8 mouse cellular contexts compared by ENCODE assay signal in genomic region chr17:17827658-17828190, GRCm38 (mm10). TPM values are rescaled to one million over a fixed set of nuclear protein-coding genes. Genes with fewer than 3 reads are reported as not detected.
DNase-seq lines count a peak whose midpoint lies in the region; ATAC-seq and TF ChIP-seq lines count a peak whose summit lies in the region.
"Had no signal": no experiment of that assay in that cellular context is flagged by ENCODE, and none has a peak within 500 bp of the region (broad histone marks: within the 10 kb centered on the region; RNA-seq: fewer than 3 reads in every experiment).

No protein-coding gene starts in this region.

- peaks cover 27% of the 10 kb centered on the region for H3K4me1 ChIP-seq in intestine, embryonic 14.5 days (replicated peaks; ENCODE audit: control insufficient read depth, insufficient read depth, low read length)
- H3K4me1 ChIP-seq in limb, embryonic 12.5 days (replicated peaks) = peaks cover 30% of the 10 kb centered on the region
- peaks cover 32% of the 10 kb centered on the region for H3K4me1 ChIP-seq in midbrain, embryonic 14.5 days (ENCODE audit: control insufficient read depth, insufficient read depth, low read length)
- H3K4me1 ChIP-seq in testis, adult 2 months (ENCODE audit: control insufficient read depth, insufficient read depth, low read length) = peaks cover 13% of the 10 kb centered on the region

- no peak for TF ChIP-seq POLR2A in testis, adult 2 months (IDR thresholded peaks at IDR 0.05; ENCODE audit: control insufficient read depth, low read depth, low read length)

- no peak for TF ChIP-seq CTCF in testis, adult 2 months (IDR thresholded peaks at IDR 0.05; ENCODE audit: control insufficient read depth, insufficient read depth, insufficient replicate concordance, low read depth, low read length)

- no peaks in the 10 kb centered on the region for H3K27me3 ChIP-seq in intestine, embryonic 14.5 days (replicated peaks; ENCODE audit: control insufficient read depth, insufficient read depth, low read length)
- no peaks in the 10 kb centered on the region for H3K27me3 ChIP-seq in limb, embryonic 12.5 days
- no peaks in the 10 kb centered on the region for H3K27me3 ChIP-seq in midbrain, embryonic 14.5 days (ENCODE audit: control insufficient read depth, insufficient read depth, low read length)
- H3K27me3 ChIP-seq in testis, adult 2 months (ENCODE audit: control insufficient read depth, insufficient read depth, low read length) = peaks cover 7% of the 10 kb centered on the region; the same call in 1 of the 2 replicates

- no peaks in the 10 kb centered on the region for H3K9me3 ChIP-seq in intestine, embryonic 14.5 days (ENCODE audit: control insufficient read depth, low read length)
- no peaks in the 10 kb centered on the region for H3K9me3 ChIP-seq in limb, embryonic 12.5 days
- H3K9me3 ChIP-seq in midbrain, embryonic 14.5 days (ENCODE audit: control insufficient read depth, low read length) = no peaks in the 10 kb centered on the region

- peak; percentile 8 for ATAC-seq in intestine, embryonic 14.5 days (replicated peaks; ENCODE audit: low FRiP score, low TSS enrichment, low read depth)
- peak; percentile 39 for ATAC-seq in limb, embryonic 12.5 days (ENCODE audit: insufficient number of reproducible peaks, insufficient read depth, low FRiP score, low TSS enrichment, low read depth)
- peak; percentile 31 for ATAC-seq in midbrain, embryonic 14.5 days (ENCODE audit: low FRiP score, low TSS enrichment)

- peak overlapping the region; percentile 95 for H3K27ac ChIP-seq in intestine, embryonic 14.5 days (ENCODE audit: low read depth)
- peak overlapping the region; percentile 100 for H3K27ac ChIP-seq in limb, embryonic 12.5 days
- H3K27ac ChIP-seq in midbrain, embryonic 14.5 days (replicated peaks; ENCODE audit: low read depth, low read length) = peak overlapping the region; percentile 99
- peak overlapping the region; percentile 82 for H3K27ac ChIP-seq in testis, adult 2 months (ENCODE audit: control insufficient read depth, insufficient read depth, low read depth, low read length)

- peak overlapping the region; percentile 81 for H3K4me2 ChIP-seq in intestine, embryonic 14.5 days (ENCODE audit: low read length)
- peak overlapping the region; percentile 91 for H3K4me2 ChIP-seq in limb, embryonic 12.5 days
- peak overlapping the region; percentile 93 for H3K4me2 ChIP-seq in midbrain, embryonic 14.5 days (ENCODE audit: low read length)

- DNase-seq in adrenal gland, adult 2 months = peak; percentile 76
- DNase-seq in cerebellum, postnatal 25 days = peak; percentile 76 to 85
- peak; percentile 51 for DNase-seq in gastrocnemius, postnatal 25 days
- DNase-seq in intestine, embryonic 14.5 days (ENCODE audit: low spot score) = peak; percentile 81
- peak; percentile 83 for DNase-seq in midbrain, embryonic 14.5 days

- 0% methylated on average over 13 of the region's 13 CpGs for WGBS in intestine, embryonic 14.5 days
- WGBS in limb, embryonic 12.5 days = 0% methylated on average over 13 of the region's 13 CpGs
- 1% methylated on average over 13 of the region's 13 CpGs for WGBS in midbrain, embryonic 14.5 days

- H3K4me3 ChIP-seq in intestine, embryonic 14.5 days (ENCODE audit: low read depth, low read length) = peak overlapping the region; percentile 86
- peak overlapping the region; percentile 80 for H3K4me3 ChIP-seq in limb, embryonic 12.5 days (replicated peaks)
- H3K4me3 ChIP-seq in midbrain, embryonic 14.5 days (replicated peaks; ENCODE audit: low read depth, low read length) = peak overlapping the region; percentile 71
- H3K4me3 ChIP-seq in testis, adult 2 months (ENCODE audit: control insufficient read depth, low read depth, low read length) = peak overlapping the region; percentile 85

- H3K9ac ChIP-seq in intestine, embryonic 14.5 days (ENCODE audit: low read length) = peak overlapping the region; percentile 83
- H3K9ac ChIP-seq in limb, embryonic 12.5 days (replicated peaks) = peak overlapping the region; percentile 91
- H3K9ac ChIP-seq in midbrain, embryonic 14.5 days (replicated peaks; ENCODE audit: low read length) = peak overlapping the region; percentile 95

- H3K36me3 ChIP-seq in intestine, embryonic 14.5 days (ENCODE audit: control insufficient read depth, insufficient read depth, low read length) = peaks cover 22% of the 10 kb centered on the region
- H3K36me3 ChIP-seq in limb, embryonic 12.5 days = peaks cover 27% of the 10 kb centered on the region
- H3K36me3 ChIP-seq in midbrain, embryonic 14.5 days (ENCODE audit: control insufficient read depth, insufficient read depth, low read length) = peaks cover 19% of the 10 kb centered on the region
- no peaks in the 10 kb centered on the region for H3K36me3 ChIP-seq in testis, adult 2 months (ENCODE audit: control insufficient read depth, insufficient read depth, low read length)

RNA-seq across cellular contexts. Expression of gene Spaca6, which starts 0.8 kb away (rescaled TPM):
- 10 to 100 TPM; 47.5 to 52.3 TPM for total RNA-seq in adrenal gland, adult 2 months (2021)
- polyA plus RNA-seq in adrenal gland, adult 2 months (2012; rRNA removed) = 41.1 and 41.3 TPM in 2 replicates
- 10 to 100 TPM in 1 of 2 experiments, 1 to 10 TPM in 1; 7.0 to 15.8 TPM for total RNA-seq in gastrocnemius, postnatal 25 days (2021)
- 27.0 and 30.3 TPM in 2 replicates for polyA plus RNA-seq in intestine, embryonic 14.5 days (2014; fragmentation: Nextera tagmentation; extraction: Ambion mirVana)
- 62.7 and 62.8 TPM in 2 replicates for polyA plus RNA-seq in limb, embryonic 12.5 days (2016; fragmentation: Nextera tagmentation; extraction: Ambion mirVana)
- 18.5 and 20.0 TPM in 2 replicates for polyA plus RNA-seq in midbrain, embryonic 14.5 days (2014; fragmentation: Nextera tagmentation; extraction: Ambion mirVana)
- polyA plus RNA-seq in testis, adult 2 months (2012; rRNA removed) = 148 and 156 TPM in 2 replicates

RNA-seq across cellular contexts. Expression of gene Has1, which starts 27.3 kb away (rescaled TPM):
- under 1 TPM in 1 of 2 experiments, not detected in 1; 0.07 TPM for total RNA-seq in adrenal gland, adult 2 months (2021)
- polyA plus RNA-seq in adrenal gland, adult 2 months (2012; rRNA removed) = 0.22 and 0.36 TPM in 2 replicates
- under 1 TPM; 0.15 to 0.40 TPM for total RNA-seq in gastrocnemius, postnatal 25 days (2021)
- 1.8 TPM in 2 replicates for polyA plus RNA-seq in intestine, embryonic 14.5 days (2014; fragmentation: Nextera tagmentation; extraction: Ambion mirVana)
- 1.5 and 1.8 TPM in 2 replicates for polyA plus RNA-seq in limb, embryonic 12.5 days (2016; fragmentation: Nextera tagmentation; extraction: Ambion mirVana)
- polyA plus RNA-seq in midbrain, embryonic 14.5 days (2014; fragmentation: Nextera tagmentation; extraction: Ambion mirVana) = 0.78 and 1.2 TPM in 2 replicates
- not detected in 2 replicates for polyA plus RNA-seq in testis, adult 2 months (2012; rRNA removed)

RNA-seq across cellular contexts. Expression of gene Fpr1, which starts 56.0 kb away (rescaled TPM):
- total RNA-seq in adrenal gland, adult 2 months (2021) = not detected
- polyA plus RNA-seq in adrenal gland, adult 2 months (2012; rRNA removed) = not detected in 2 replicates
- not detected for total RNA-seq in gastrocnemius, postnatal 25 days (2021)
- 0.13 TPM in 1 of 2 replicates, not detected in the other for polyA plus RNA-seq in intestine, embryonic 14.5 days (2014; fragmentation: Nextera tagmentation; extraction: Ambion mirVana)
- polyA plus RNA-seq in limb, embryonic 12.5 days (2016; fragmentation: Nextera tagmentation; extraction: Ambion mirVana) = not detected in 2 replicates
- not detected in 2 replicates for polyA plus RNA-seq in midbrain, embryonic 14.5 days (2014; fragmentation: Nextera tagmentation; extraction: Ambion mirVana)
- not detected in 2 replicates for polyA plus RNA-seq in testis, adult 2 months (2012; rRNA removed)
- total RNA-seq: layer of hippocampus, postnatal 14 days had no signal

RNA-seq across cellular contexts. Expression of gene Fpr2, which starts 59.9 kb away (rescaled TPM):
- total RNA-seq in adrenal gland, adult 2 months (2021) = under 1 TPM in 1 of 2 experiments, not detected in 1; 0.83 TPM
- polyA plus RNA-seq in adrenal gland, adult 2 months (2012; rRNA removed) = not detected in 2 replicates
- total RNA-seq in gastrocnemius, postnatal 25 days (2021) = not detected
- 0.38 TPM in 1 of 2 replicates, not detected in the other for polyA plus RNA-seq in intestine, embryonic 14.5 days (2014; fragmentation: Nextera tagmentation; extraction: Ambion mirVana)
- not detected in 2 replicates for polyA plus RNA-seq in limb, embryonic 12.5 days (2016; fragmentation: Nextera tagmentation; extraction: Ambion mirVana)
- polyA plus RNA-seq in midbrain, embryonic 14.5 days (2014; fragmentation: Nextera tagmentation; extraction: Ambion mirVana) = not detected in 2 replicates
- not detected in 2 replicates for polyA plus RNA-seq in testis, adult 2 months (2012; rRNA removed)
- total RNA-seq: layer of hippocampus, postnatal 14 days had no signal

RNA-seq across cellular contexts. Expression of gene Fpr3, which starts 59.9 kb away (rescaled TPM):
- total RNA-seq in adrenal gland, adult 2 months (2021) = not detected
- polyA plus RNA-seq in adrenal gland, adult 2 months (2012; rRNA removed) = not detected in 2 replicates
- total RNA-seq in gastrocnemius, postnatal 25 days (2021) = not detected
- polyA plus RNA-seq in intestine, embryonic 14.5 days (2014; fragmentation: Nextera tagmentation; extraction: Ambion mirVana) = not detected in 2 replicates
- not detected in 2 replicates for polyA plus RNA-seq in limb, embryonic 12.5 days (2016; fragmentation: Nextera tagmentation; extraction: Ambion mirVana)
- not detected in 2 replicates for polyA plus RNA-seq in midbrain, embryonic 14.5 days (2014; fragmentation: Nextera tagmentation; extraction: Ambion mirVana)
- polyA plus RNA-seq in testis, adult 2 months (2012; rRNA removed) = not detected in 2 replicates
- total RNA-seq: layer of hippocampus, postnatal 14 days had no signal

Comparison
In these comparisons a context has a peak if more than half of its experiments do, and no peak if none do; other contexts are left out.
1. Peak in every context shown above with its lines: DNase-seq, ATAC-seq, H3K4me3 ChIP-seq and H3K27ac ChIP-seq.